Mouse (Mus musculus) telencephalon, adult 2 months (tissue): ENCODE measurements around the gene Defb6.

ENCODE experiments used
- DNase-seq: peaks from one replicate; pipeline ENCODE4 v3.0.0-alpha.2; 2011; ENCODE audit warnings: low read depth, low spot score

Gene Defb6

DNA sequence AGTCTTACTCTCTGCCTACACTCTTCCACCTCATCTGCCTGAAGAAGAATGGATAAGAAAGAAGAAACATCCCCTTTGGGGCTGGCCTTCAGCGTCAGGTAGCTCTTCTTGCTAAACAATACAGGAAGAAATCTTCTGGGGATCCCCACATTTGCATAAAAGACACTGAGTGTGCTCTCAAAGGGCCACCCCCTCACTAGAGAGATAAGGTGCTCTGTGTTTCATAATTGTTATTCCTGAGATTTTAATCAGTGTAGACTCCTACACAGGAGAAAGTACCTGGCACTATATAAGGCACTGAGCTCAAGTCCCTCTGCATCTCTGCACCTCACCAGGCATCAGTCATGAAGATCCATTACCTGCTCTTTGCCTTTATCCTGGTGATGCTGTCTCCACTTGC is at the start of gene Defb6:
Gene Defb6 (plus strand): TSS at position 318 of the 400 bp plus-strand sequence.
- no peak for DNase-seq

DNA sequence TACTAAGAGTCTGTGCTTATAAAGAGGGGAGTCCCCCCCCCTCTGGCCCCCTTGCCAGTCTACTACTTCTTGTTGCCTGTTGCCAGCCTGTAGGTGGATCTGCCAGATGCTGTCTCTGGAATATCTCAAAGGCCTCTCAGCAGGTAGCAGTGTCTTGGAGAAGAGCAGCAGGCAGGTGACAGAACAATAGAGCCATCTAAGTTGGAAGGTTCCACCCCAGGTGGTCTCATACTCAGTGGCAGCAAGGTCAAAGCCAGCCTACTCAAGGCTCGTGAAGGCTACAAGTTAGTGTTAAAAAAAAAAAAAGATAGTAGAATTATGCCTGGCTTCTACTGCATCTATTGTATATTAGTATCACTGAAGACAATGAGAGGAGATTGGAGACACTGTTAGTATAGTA is 12.8 kb downstream of the Defb6 start:
- DNase-seq, result no peak

DNA sequence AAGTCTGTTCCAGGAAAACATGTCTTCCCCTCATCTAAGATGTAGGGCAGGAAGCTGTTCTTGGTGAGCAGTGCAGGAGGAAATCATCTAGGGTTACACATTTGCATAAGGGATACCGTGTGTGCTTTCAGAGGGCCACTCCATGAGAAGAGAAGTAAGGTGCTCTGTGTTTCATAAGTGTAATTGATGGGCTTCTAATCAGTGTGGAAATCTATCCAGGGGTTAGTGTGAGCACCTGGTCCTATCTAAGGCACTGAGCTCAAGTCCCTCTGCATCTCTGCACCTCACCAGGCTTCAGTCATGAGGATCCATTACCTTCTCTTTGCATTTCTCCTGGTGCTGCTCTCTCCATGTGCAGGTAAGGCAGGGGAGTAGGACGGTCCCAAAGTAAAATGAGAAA is 14.3 kb downstream of the Defb6 start, which contains the start of gene Defb46:
Gene Defb46 (plus strand): TSS at position 301 of the 400 bp plus-strand sequence.
- DNase-seq, result no peak

DNA sequence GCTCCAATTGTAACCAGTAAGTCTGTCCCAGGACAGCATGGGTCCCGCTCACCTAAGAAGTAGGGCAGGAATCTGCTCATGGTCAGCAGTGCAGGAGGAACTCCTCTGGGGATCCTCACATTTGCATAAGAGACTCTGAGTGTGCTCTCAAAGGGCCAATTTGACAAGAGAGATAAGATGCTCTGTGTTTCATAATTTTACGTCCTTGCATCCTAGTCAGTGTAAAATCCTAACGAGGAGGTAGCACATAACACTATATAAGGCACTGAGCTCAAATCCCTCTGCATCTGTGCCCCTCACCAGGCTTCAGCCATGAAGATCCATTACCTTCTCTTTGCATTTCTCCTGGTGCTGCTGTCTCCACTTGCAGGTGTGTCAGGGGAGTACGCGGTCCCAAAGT is 22.0 kb downstream of the Defb6 start, which contains the start of gene Defb5:
Gene Defb5 (plus strand): TSS at position 301 of the 400 bp plus-strand sequence.
- DNase-seq, result no peak

DNA sequence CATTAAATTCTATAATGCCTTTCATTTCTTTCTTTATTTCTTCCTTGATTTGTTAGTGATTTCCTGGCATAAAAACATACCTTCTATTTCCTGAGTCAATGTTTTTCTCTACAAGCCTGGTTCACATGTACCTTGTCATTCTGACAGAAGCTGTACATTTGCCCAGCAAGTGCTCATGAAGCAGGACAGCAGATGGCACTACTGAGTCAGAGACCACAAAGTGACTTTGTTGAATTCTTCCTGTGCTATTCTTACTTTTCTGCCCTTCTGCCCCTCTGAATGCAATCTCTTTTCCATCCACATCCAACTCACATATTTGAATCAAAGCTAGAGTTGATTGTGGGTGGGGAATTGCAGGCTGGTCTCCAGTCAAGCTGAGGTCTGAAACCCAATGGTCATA is 32.9 kb downstream of the Defb6 start:
- DNase-seq, result no peak

DNA sequence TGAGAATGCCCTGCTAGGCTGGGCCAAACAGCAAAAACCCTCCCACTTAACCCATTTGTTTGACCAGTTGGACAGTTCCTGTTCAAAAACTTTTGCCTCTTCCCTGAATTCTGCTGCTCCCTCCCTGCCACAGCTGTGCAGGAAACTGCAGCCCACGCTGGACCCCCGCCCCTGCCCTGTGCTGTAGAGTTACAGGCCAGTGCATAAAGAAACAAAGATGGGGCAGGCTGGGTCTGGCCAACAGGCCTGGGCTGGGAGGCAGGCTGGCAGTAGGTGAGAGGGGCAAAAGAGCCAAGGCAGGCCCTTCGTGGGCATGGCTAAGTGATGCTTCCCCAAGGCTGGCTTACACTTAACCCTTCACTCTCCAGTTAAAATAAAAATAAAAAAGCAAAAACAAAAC is 34.4 kb downstream of the Defb6 start:
- DNase-seq, result no peak
